Mouse (Mus musculus) liver, embryonic 15.5 days (tissue): ENCODE measurements around the gene Hsd11b1. TPM values are rescaled to one million over a fixed set of nuclear protein-coding genes. Genes with fewer than 3 reads are reported as not detected.

ENCODE experiments used
- ATAC-seq: fragments of 200-750 bp; cut with Nextera tagmentation; 2 replicates; pipeline ENCODE4 v1.8.0; 2017; ENCODE audit warnings: moderate number of reproducible peaks, mild to moderate bottlenecking, moderate library complexity; ENCODE audit not compliant: insufficient read depth
- H3K27ac ChIP-seq: fragments of 300-500 bp; sonication (generic); replicated peaks from 2 replicates; pipeline ENCODE4 v1.5.1; 2015; ENCODE audit warnings: mild to moderate bottlenecking, inconsistent platforms
- H3K27me3 ChIP-seq: fragments of 300-500 bp; sonication (generic); 2 replicates; pipeline ENCODE4 v1.6.1; 2015; ENCODE audit warnings: mild to moderate bottlenecking, inconsistent platforms
- H3K36me3 ChIP-seq: fragments of 300-500 bp; sonication (generic); replicated peaks from 2 replicates; pipeline ENCODE4 v1.6.1; 2015; ENCODE audit warnings: moderate library complexity, mild to moderate bottlenecking, inconsistent platforms
- H3K4me1 ChIP-seq: fragments of 300-500 bp; sonication (generic); replicated peaks from 2 replicates; pipeline ENCODE4 v1.6.1; 2015; ENCODE audit warnings: inconsistent platforms
- H3K4me2 ChIP-seq: fragments of 300-500 bp; sonication (generic); 2 replicates; pipeline ENCODE4 v1.6.1; 2015; ENCODE audit warnings: moderate library complexity, mild to moderate bottlenecking, inconsistent platforms
- H3K4me3 ChIP-seq: fragments of 300-500 bp; sonication (generic); replicated peaks from 2 replicates; pipeline ENCODE4 v1.5.1; 2015; ENCODE audit warnings: mild to moderate bottlenecking, inconsistent platforms
- H3K9ac ChIP-seq: fragments of 300-500 bp; sonication (generic); 2 replicates; pipeline ENCODE4 v1.6.1; 2015; ENCODE audit warnings: moderate library complexity, mild to moderate bottlenecking, inconsistent platforms
- H3K9me3 ChIP-seq: fragments of 300-500 bp; sonication (generic); replicated peaks from 2 replicates; pipeline ENCODE4 v1.6.1; 2016; ENCODE audit warnings: inconsistent platforms
- WGBS: fragments of 180-500 bp; shearing (Covaris S2); methylation state at CpG from one replicate; pipeline ENCODE4 v1.1.7; 2015; ENCODE audit warnings: mixed read lengths; ENCODE audit not compliant: insufficient replicate concordance; 5-methylcytosine and 5-hydroxymethylcytosine counted together
- polyA plus RNA-seq: library from polyadenylated mRNA; unstranded; fragments of >200 nt; fragmentation: Nextera tagmentation; extraction: Ambion mirVana; gene quantifications from 2 replicates; pipeline ENCODE4 v1.2.1, GENCODE M21; 2015

Gene Hsd11b1
- polyA plus RNA-seq, 1 experiment from 2014 or later, result 12.7 TPM

DNA sequence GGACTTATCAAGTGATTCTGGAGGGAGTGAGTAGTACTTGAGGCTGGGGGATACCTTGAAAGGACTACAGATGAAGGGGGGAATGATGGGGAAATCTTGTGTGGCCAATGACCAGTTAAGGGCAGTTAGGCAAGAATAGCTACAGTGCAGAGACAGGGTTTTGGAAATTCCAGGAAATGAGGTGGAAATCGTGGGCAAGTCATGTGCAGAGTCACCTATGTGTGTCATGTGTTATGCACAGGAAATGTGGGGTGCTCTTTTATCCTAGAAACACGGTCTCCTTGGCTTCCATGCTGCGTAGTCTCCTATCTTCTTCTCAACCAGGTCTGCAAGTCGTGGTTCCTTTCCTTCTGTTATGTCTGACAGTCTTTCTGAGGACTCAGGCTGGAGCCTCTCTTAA is 15.6 kb upstream of the Hsd11b1 start:
- Histone ChIP-seq H3K9ac (no peak overlapping the region), H3K9me3 (no peaks in the 10 kb centered on the region), H3K4me3 (no peak overlapping the region), H3K27ac (no peak overlapping the region), H3K27me3 (no peaks in the 10 kb centered on the region), H3K4me2 (no peak overlapping the region), H3K36me3 (no peaks in the 10 kb centered on the region), H3K4me1 (peaks cover 23% of the 10 kb centered on the region)
- no peak for ATAC-seq
- 35% methylated on average over 4 of the region's 4 CpGs for WGBS

DNA sequence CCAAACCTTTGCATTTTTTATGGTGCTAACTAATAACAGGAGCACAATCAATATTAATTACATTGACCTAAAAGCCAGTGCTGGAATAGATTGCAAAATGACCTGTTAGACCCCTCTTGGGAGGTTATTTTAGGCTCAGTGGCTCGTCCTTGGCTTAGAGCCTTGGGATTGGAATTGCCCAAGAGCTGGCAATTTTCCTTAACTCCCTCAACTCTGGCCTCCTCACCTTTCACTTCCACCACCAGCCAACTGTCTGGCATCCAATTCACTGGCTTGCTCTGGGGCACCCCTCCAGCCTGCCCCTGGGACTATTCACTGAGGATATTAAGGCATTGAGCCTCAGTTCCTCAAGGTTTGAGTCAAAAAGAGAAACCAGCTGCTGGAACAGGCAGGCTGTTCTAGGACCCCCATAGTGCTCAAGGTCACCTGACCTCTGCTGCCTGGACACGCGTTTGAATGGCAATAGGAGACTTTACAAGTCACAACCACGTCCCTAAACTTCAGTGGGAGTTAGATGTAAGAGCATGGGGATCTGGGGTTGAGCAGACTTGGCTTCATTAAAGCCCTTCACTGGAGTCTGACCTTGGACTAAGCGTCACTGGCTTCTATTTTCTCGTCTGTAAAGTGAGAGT is 14.7 kb upstream of the Hsd11b1 start:
- Histone ChIP-seq H3K4me1 (peaks cover 19% of the 10 kb centered on the region), H3K36me3 (no peaks in the 10 kb centered on the region), H3K9ac (no peak overlapping the region), H3K27me3 (no peaks in the 10 kb centered on the region), H3K9me3 (no peaks in the 10 kb centered on the region), H3K4me3 (no peak overlapping the region), H3K4me2 (no peak overlapping the region), H3K27ac (no peak overlapping the region)
- ATAC-seq, result no peak
- WGBS, result 35% methylated on average over 6 of the region's 6 CpGs

DNA sequence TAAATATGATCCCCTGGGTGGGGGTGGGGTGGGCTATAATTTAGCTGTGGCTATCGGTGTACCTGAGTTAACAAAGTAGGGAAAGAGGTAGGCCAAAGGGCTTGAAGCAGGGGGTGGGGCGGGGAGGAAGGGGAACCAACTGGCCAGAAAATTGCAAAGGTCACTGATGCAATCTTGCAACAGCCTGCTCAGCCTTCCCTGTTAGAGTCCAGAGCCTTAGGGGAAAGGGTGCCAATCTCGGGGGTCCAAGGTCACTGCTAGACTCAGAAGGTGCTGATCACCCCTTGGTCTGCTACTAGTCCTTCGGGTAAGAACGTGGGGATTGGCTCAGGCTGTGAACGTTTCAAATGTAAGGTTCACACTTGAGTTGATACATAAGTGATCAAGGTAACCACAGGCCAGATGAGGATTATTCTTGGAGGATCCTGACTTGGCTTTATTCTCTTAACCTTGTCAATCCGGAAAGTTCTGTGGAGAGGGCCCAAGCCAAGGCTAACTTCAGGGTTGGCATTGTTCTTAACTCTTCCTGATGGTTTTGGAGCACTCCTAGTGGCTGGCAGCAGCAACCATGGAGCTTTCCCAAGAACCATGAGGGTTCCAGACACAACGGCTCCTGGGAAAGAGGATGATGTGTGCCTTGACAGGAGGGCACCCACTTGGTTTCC is 10.7 kb upstream of the Hsd11b1 start:
- 45% methylated on average over 8 of the region's 8 CpGs for WGBS
- ATAC-seq, result peak; percentile 14; the same call in 1 of the 2 replicates

DNA sequence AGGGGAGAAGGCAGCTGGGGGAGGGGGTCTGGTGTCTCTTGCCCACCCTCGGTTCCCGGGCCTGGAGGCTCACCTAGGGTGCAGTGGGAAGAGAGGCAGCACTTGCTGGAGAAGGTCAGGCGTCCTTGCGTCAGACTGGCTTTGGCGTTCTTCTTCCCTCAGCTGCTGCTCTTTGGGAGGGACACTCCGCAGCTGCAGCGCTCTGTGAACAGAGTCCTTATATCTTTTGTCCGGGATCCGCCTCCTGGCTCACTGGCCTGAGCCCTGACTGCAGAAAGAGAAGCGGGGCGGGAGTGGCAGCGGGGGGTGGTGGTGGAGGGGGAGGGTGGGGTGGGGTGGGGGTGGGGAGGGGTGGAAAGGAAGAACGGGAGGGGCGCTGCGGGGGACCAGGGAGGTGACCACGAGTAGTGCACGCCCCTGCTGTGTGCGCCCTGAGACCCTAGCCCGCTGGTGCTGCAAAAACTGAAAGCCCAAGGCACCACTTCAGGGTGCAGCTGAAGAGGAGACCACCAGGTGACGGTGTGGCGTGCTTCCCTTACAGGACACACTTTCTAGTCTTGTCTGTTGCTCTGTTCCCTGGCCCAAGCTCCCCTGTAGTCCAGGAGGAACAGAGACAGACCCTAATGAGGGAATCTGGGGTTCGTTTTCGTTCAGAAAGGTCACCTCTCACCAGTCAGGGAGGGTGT is 9.2 kb upstream of the Hsd11b1 start, which contains the start of gene G0s2:
Gene G0s2 (minus strand): TSS at position 302 of the 686 bp plus-strand sequence.
- WGBS, result 2% methylated on average over 22 of the region's 23 CpGs
- H3K27ac ChIP-seq, result peak within 1 kb of the TSS; percentile 77
- ATAC-seq, result peak; percentile 73

More for the DNA sequence above, 10.7 kb upstream of the Hsd11b1 start:
- H3K36me3 ChIP-seq, result no peaks in the 10 kb centered on the region
- no peak overlapping the region for H3K4me3 ChIP-seq
- H3K9me3 ChIP-seq, result no peaks in the 10 kb centered on the region
- peak overlapping the region; percentile 51 for H3K27ac ChIP-seq
- H3K4me2 ChIP-seq, result peak overlapping the region; percentile 27; the same call in 1 of the 2 replicates
- no peak overlapping the region for H3K9ac ChIP-seq
- H3K4me1 ChIP-seq, result peaks cover 22% of the 10 kb centered on the region
- no peaks in the 10 kb centered on the region for H3K27me3 ChIP-seq

DNA sequence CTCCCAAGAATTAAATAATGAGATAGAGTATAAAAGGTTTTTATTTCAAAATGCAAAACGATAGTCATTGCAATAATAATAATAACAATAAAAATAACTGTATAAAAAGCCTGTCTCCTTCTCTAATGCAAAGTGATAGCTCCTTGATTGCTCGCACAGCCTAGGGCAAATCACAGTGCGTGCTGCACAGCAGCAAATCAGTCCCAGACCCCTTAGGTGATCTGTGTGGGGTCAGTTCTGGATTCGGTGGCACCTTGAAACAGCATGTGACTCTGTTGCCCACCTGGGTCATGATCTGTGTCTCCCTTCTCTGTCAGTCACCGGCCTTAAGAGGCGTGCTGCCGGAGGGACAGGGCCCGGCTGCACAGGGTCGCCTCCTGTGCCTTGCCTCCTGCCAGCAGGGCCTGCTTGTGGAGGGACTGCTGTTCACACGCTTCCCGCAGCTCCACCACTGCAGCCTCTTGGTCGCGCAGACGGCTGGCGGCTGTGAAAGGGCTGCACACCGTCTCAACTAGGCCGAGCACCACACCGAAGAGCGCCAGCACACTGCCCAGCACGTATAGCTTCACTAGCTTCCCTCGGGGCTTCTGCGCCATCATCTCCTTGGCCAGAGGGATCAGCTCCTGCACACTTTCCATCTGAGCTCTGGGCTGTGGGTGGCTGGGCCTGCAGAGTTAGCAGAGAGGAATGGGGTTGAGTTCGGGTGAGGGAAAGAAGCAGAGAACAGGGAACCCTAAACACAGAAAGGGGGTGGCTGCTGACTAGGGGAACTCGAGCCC is 8.5 kb upstream of the Hsd11b1 start:
- Histone ChIP-seq H3K4me2 (peak overlapping the region; percentile 50), H3K27ac (peak overlapping the region; percentile 69), H3K9me3 (no peaks in the 10 kb centered on the region), H3K27me3 (no peaks in the 10 kb centered on the region), H3K9ac (peak overlapping the region; percentile 36), H3K4me1 (peaks cover 12% of the 10 kb centered on the region; the same call in 1 of the 2 replicates), H3K4me3 (peak overlapping the region; percentile 55), H3K36me3 (no peaks in the 10 kb centered on the region)
- ATAC-seq, result 0 out of 2 replicates have a peak, but pooled peaks have one; percentile 1
- 42% methylated on average over 24 of the region's 24 CpGs for WGBS

More for the DNA sequence above, 9.2 kb upstream of the Hsd11b1 start, which contains the start of gene G0s2:
- no peaks in the 10 kb centered on the region for H3K36me3 ChIP-seq
- peak within 1 kb of the TSS; percentile 55 for H3K4me3 ChIP-seq
- H3K9ac ChIP-seq, result peak within 1 kb of the TSS; percentile 36
- H3K9me3 ChIP-seq, result no peaks in the 10 kb centered on the region
- peaks cover 15% of the 10 kb centered on the region; the same call in 1 of the 2 replicates for H3K4me1 ChIP-seq
- no peaks in the 10 kb centered on the region for H3K27me3 ChIP-seq
- peak within 1 kb of the TSS; percentile 50 for H3K4me2 ChIP-seq

DNA sequence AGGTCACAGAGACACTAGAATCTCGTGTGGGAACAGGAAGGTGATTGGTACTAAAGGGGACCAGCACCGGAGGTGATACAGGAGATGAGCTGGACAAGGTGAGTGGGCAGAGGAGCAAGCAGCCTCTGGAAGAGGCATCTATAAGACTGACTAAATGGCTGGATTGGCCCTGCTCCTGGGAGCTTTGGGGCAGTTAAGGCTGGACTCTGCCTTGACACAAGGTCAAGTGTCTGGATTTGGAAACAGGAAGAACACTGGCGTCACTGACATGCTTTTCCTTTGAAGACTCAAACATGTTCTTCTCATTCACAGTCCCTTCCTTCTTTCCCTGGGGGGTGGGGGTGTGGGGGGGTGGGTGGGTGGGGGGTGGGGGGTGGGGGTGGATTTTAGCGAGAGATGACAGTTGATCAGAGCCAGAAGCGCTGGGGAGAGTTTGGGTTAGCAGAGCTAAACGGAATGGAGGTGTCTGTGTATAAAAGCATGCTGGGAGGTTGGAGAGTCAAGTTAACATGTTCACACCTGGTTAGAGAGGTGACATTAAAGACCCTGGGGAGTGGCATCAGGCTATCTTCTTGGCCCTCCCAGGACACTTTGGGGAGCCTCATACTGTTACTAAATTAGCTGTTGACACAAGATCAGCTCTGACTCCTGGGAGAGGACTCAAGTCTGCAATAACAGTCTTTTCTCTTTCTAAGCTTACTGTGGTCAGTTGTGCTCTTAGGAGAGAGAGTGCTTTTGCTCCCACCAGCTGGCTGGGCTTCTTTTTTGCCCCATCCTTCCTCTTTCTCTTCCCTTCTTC is 7.3 kb upstream of the Hsd11b1 start:
- peak overlapping the region; percentile 69 for H3K27ac ChIP-seq
- peak overlapping the region; percentile 55 for H3K4me3 ChIP-seq
- H3K36me3 ChIP-seq, result no peaks in the 10 kb centered on the region
- ATAC-seq, result no peak
- H3K9ac ChIP-seq, result no peak overlapping the region
- peak overlapping the region; percentile 50 for H3K4me2 ChIP-seq
- 32% methylated on average over 6 of the region's 6 CpGs for WGBS
- no peaks in the 10 kb centered on the region for H3K9me3 ChIP-seq
- no peaks in the 10 kb centered on the region for H3K27me3 ChIP-seq
- peaks cover 12% of the 10 kb centered on the region; the same call in 1 of the 2 replicates for H3K4me1 ChIP-seq

DNA sequence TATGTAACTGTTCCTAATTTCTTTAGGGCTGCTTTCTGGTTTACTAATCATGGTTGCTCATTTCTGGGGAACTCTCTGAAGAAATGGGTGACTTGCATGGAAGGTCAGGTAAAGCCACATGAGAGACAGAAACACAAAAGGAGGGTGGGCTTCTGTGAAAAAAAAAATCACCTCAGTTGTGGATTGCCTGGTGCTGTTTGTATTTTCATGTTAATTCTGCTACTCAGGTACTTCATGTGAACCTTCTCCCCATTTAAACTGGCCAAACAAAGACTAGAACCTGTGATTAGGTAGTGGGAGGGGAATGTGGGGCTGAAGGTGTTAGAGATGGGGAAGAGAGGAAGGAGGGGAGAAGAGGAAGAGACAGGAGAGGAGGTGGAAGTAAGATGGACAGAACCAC is 1.9 kb upstream of the Hsd11b1 start:
- ATAC-seq, result no peak
- no peaks in the 10 kb centered on the region for H3K27me3 ChIP-seq
- H3K9me3 ChIP-seq, result no peaks in the 10 kb centered on the region
- H3K36me3 ChIP-seq, result no peaks in the 10 kb centered on the region
- no peak overlapping the region for H3K4me2 ChIP-seq
- H3K4me3 ChIP-seq, result no peak overlapping the region
- H3K27ac ChIP-seq, result no peak overlapping the region
- H3K4me1 ChIP-seq, result no peaks in the 10 kb centered on the region
- no peak overlapping the region for H3K9ac ChIP-seq

DNA sequence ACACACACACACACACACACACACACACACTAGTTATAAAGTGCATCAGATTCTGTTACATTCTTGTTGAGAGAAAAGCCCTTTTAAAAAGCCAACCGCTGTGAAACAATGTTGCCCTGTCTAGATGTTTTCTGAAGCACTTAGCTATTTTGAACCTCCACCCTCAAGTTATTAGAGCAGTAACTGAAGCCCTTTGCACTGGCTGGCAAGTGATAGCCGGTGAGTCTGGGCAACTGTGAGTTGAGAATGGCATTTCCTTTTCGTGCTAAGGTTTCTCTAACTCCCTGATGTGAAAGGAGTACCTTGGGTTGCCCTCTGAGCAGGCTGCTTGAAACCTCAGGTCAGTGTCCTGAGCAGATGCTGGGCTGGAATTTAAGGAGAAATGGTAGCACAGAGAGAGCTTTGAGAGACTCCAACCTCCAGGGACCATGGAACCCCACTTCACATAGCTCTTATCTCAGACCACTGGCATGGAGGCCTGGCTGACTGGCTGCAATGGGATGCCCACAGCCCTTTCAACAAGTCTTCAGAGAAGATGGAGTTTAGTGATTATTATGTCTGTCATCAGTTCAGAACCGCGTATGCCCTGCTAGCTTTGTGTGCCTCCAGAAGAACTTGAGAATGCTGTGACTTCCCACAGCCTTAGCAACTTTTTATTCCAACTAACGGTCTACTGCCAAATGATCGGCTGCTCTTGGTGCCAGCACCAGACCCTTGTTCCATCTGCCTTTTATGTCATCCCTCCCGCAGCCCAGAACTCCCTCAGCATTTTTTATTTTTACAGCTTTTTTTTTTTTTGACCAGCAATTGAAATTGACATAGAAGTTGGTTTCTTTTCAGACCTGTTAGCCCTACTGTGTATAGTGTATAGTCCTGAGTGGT is 608 bp downstream of the Hsd11b1 start:
- H3K36me3 ChIP-seq, result no peaks in the 10 kb centered on the region
- H3K9me3 ChIP-seq, result no peaks in the 10 kb centered on the region
- H3K9ac ChIP-seq, result no peak overlapping the region
- no peak overlapping the region for H3K4me3 ChIP-seq
- WGBS, result 51% methylated on average over 8 of the region's 8 CpGs
- H3K4me1 ChIP-seq, result no peaks in the 10 kb centered on the region
- no peaks in the 10 kb centered on the region for H3K27me3 ChIP-seq
- H3K27ac ChIP-seq, result no peak overlapping the region
- ATAC-seq, result no peak
- no peak overlapping the region for H3K4me2 ChIP-seq

DNA sequence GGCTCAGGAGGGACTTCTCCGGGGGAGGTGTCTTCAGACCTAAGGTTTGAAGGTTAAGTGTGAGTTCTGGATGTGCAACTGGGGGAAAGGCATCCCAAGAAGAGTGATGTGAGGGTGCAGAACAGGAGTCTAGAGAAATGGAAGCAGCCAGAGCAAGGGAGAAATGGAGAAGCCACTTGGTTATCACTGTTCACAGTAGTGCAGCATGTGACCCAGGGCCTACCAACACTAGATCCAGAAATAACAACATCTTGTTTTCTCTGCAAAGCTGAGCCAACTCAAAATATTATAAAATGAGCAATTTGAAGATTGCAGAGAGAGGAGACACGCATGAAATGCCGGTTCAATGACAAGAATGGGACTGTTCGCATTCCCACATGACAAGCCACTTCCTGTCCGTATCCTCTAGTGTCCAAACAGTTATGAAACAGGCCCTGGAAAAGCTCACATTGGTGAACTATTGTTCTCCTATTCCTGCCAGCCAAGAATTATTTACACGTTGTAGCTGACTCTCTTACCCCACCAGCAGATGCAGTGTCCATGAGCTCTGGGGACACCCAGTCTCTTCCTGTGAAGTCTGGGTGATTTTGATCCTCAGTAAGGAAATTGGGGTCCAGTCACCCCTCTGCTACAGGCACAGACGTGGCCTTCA is 1.9 kb downstream of the Hsd11b1 start:
- ATAC-seq, result 0 out of 2 replicates have a peak, but pooled peaks have one; percentile 22
- Histone ChIP-seq H3K4me3 (no peak overlapping the region), H3K4me2 (no peak overlapping the region), H3K27ac (no peak overlapping the region), H3K4me1 (no peaks in the 10 kb centered on the region), H3K36me3 (no peaks in the 10 kb centered on the region), H3K9me3 (no peaks in the 10 kb centered on the region), H3K27me3 (no peaks in the 10 kb centered on the region), H3K9ac (no peak overlapping the region)
- 44% methylated on average over 7 of the region's 7 CpGs for WGBS
